20 mouse cellular contexts compared by ENCODE assay signal in genomic region chr19:55758158-55758557, GRCm38 (mm10). TPM values are rescaled to one million over a fixed set of nuclear protein-coding genes. Genes with fewer than 3 reads are reported as not detected.
DNase-seq lines count a peak whose midpoint lies in the region; ATAC-seq and TF ChIP-seq lines count a peak whose summit lies in the region.
"Had no signal": no experiment of that assay in that cellular context is flagged by ENCODE, and none has a peak within 500 bp of the region (broad histone marks: within the 10 kb centered on the region; RNA-seq: fewer than 3 reads in every experiment).

No protein-coding gene starts in this region.

- H3K36me3 ChIP-seq in heart, postnatal 0 days (replicated peaks; ENCODE audit: control insufficient read depth, insufficient read depth, low read length), result peaks cover 4% of the 10 kb centered on the region; the same call in 1 of the 2 replicates
- H3K36me3 ChIP-seq in midbrain, embryonic 16.5 days (ENCODE audit: control insufficient read depth, insufficient read depth, low read length), result no peaks in the 10 kb centered on the region
- H3K36me3 ChIP-seq: forebrain, embryonic 15.5 days had no signal

- no peak for ATAC-seq in heart, postnatal 0 days (ENCODE audit: insufficient read depth, low read depth)
- no peak for ATAC-seq in midbrain, embryonic 16.5 days
- ATAC-seq: forebrain, embryonic 13.5 days; forebrain, embryonic 15.5 days; forebrain, postnatal 0 days had no signal

- no peak overlapping the region for H3K9ac ChIP-seq in heart, postnatal 0 days (replicated peaks; ENCODE audit: low read depth, low read length)
- no peak overlapping the region for H3K9ac ChIP-seq in midbrain, embryonic 16.5 days (ENCODE audit: low read depth, low read length)
- H3K9ac ChIP-seq: embryonic facial prominence, embryonic 12.5 days; forebrain, embryonic 13.5 days; forebrain, embryonic 15.5 days; forebrain, postnatal 0 days had no signal

- DNase-seq in gastrocnemius, adult 2 months, result no peak
- DNase-seq in gastrocnemius, postnatal 10 days, result no peak
- DNase-seq in heart, postnatal 0 days (ENCODE audit: low spot score), result no peak
- DNase-seq in heart, postnatal 36 days, result no peak
- peak; percentile 53 for DNase-seq in NIH3T3 (ENCODE audit: low read depth)
- DNase-seq in urinary bladder, postnatal 10 days (ENCODE audit: low spot score), result no peak
- DNase-seq: adrenal gland, adult 8-10 months; adrenal gland, postnatal 14 days; adrenal gland, postnatal 36 days; cerebellum, adult 11-12 months; cerebellum, adult 2 months; cerebellum, adult 9-10 months; cerebellum, postnatal 10 days; cerebellum, postnatal 25 days; forebrain, postnatal 0 days had no signal

- no peak for TF ChIP-seq CTCF in gastrocnemius, adult 2 months (IDR thresholded peaks at IDR 0.05)
- TF ChIP-seq CTCF in heart, postnatal 0 days (IDR thresholded peaks at IDR 0.05; ENCODE audit: low read depth), result no peak

- TF ChIP-seq EP300 in heart, postnatal 0 days (IDR thresholded peaks at IDR 0.05; ENCODE audit: low read depth), result no peak

- no peaks in the 10 kb centered on the region for H3K9me3 ChIP-seq in heart, postnatal 0 days (replicated peaks; ENCODE audit: control insufficient read depth, low read length)
- no peaks in the 10 kb centered on the region for H3K9me3 ChIP-seq in midbrain, embryonic 16.5 days (replicated peaks; ENCODE audit: control insufficient read depth, low read length, poor library complexity, severe bottlenecking)
- H3K9me3 ChIP-seq: embryonic facial prominence, embryonic 10.5 days; embryonic facial prominence, embryonic 12.5 days; forebrain, embryonic 13.5 days; forebrain, embryonic 15.5 days had no signal

- H3K4me1 ChIP-seq in heart, postnatal 0 days (ENCODE audit: control insufficient read depth, insufficient read depth), result peaks cover 47% of the 10 kb centered on the region
- peaks cover 3% of the 10 kb centered on the region; the same call in 1 of the 2 replicates for H3K4me1 ChIP-seq in midbrain, embryonic 16.5 days (ENCODE audit: control insufficient read depth, insufficient read depth, low read length)

- intact Hi-C loops in gastrocnemius, adult 2 months (cut with DNase I), result no loop called here
- intact Hi-C loops in heart, postnatal 36 days (cut with DNase I), result no loop called here

- H3K27ac ChIP-seq in gastrocnemius, adult 2 months, result peak overlapping the region; percentile 94
- peak overlapping the region; percentile 58; the same call in 1 of the 2 replicates for H3K27ac ChIP-seq in heart, postnatal 0 days (ENCODE audit: low read depth)
- H3K27ac ChIP-seq in midbrain, embryonic 16.5 days (ENCODE audit: low read length), result no peak overlapping the region
- H3K27ac ChIP-seq: embryonic facial prominence, embryonic 10.5 days; embryonic facial prominence, embryonic 12.5 days; forebrain, embryonic 13.5 days; forebrain, embryonic 15.5 days had no signal

- H3K4me2 ChIP-seq in heart, postnatal 0 days (ENCODE audit: low read depth, low read length), result no peak overlapping the region
- no peak overlapping the region for H3K4me2 ChIP-seq in midbrain, embryonic 16.5 days (ENCODE audit: low read length)
- H3K4me2 ChIP-seq: embryonic facial prominence, embryonic 12.5 days; forebrain, embryonic 13.5 days; forebrain, embryonic 15.5 days had no signal

- no peak overlapping the region for H3K4me3 ChIP-seq in gastrocnemius, adult 2 months
- no peak overlapping the region for H3K4me3 ChIP-seq in heart, postnatal 0 days (ENCODE audit: low read depth, low read length)
- H3K4me3 ChIP-seq in midbrain, embryonic 16.5 days (ENCODE audit: low read depth, low read length), result no peak overlapping the region
- H3K4me3 ChIP-seq: embryonic facial prominence, embryonic 10.5 days; embryonic facial prominence, embryonic 12.5 days; forebrain, embryonic 13.5 days; forebrain, embryonic 15.5 days had no signal

- no peaks in the 10 kb centered on the region for H3K27me3 ChIP-seq in heart, postnatal 0 days (ENCODE audit: control insufficient read depth, insufficient read depth, low read length)
- H3K27me3 ChIP-seq in midbrain, embryonic 16.5 days (ENCODE audit: control insufficient read depth, insufficient read depth, low read depth, low read length), result no peaks in the 10 kb centered on the region
- H3K27me3 ChIP-seq: embryonic facial prominence, embryonic 12.5 days; forebrain, embryonic 13.5 days; forebrain, embryonic 15.5 days had no signal

RNA-seq across cellular contexts. Expression of gene Tcf7l2, which starts 16.5 kb away (rescaled TPM):
- total RNA-seq in gastrocnemius, adult 2 months (2021), result 10 to 100 TPM; 10.3 to 11.0 TPM
- total RNA-seq in gastrocnemius, postnatal 10 days (2021), result 10 to 100 TPM; 18.2 to 27.3 TPM
- total RNA-seq in heart, postnatal 0 days (2014; rRNA removed; ENCODE audit: low replicate concordance), result 2.9 and 3.0 TPM in 2 replicates
- 38.6 and 42.5 TPM in 2 replicates for polyA plus RNA-seq in heart, postnatal 0 days (2015; fragmentation: Nextera tagmentation; extraction: Ambion mirVana)
- total RNA-seq in heart, postnatal 36 days (2021), result 10 to 100 TPM; 11.9 to 17.9 TPM
- polyA plus RNA-seq in midbrain, embryonic 16.5 days (2015; fragmentation: Nextera tagmentation; extraction: Ambion mirVana), result 824 and 1,080 TPM in 2 replicates
